Mouse (Mus musculus) forebrain, embryonic 10.5 days (tissue): ENCODE results near the gene Diras2. TPM values are rescaled to one million over a fixed set of nuclear protein-coding genes. Genes with fewer than 3 reads are reported as not detected.

Experiments
- DNase-seq: peaks from one replicate; pipeline ENCODE4 v3.0.0-alpha.2; 2017; ENCODE audit warnings: low spot score; ENCODE audit errors: extremely low spot score
- H3K27ac ChIP-seq: fragments of 300-500 bp; sonication (generic); 2 replicates; pipeline ENCODE4 v1.5.1; 2016; ENCODE audit warnings: mild to moderate bottlenecking
- H3K27me3 ChIP-seq: fragments of 300-500 bp; sonication (generic); 2 replicates; pipeline ENCODE4 v1.6.1; 2016; ENCODE audit warnings: mild to moderate bottlenecking; ENCODE audit not compliant: poor library complexity, severe bottlenecking
- H3K36me3 ChIP-seq: fragments of 300-500 bp; sonication (generic); replicated peaks from 2 replicates; pipeline ENCODE4 v1.6.1; 2016; ENCODE audit warnings: mild to moderate bottlenecking, moderate library complexity
- H3K4me1 ChIP-seq: fragments of 300-500 bp; sonication (generic); 2 replicates; pipeline ENCODE4 v1.6.1; 2016
- H3K4me3 ChIP-seq: fragments of 300-500 bp; sonication (generic); 2 replicates; pipeline ENCODE4 v1.5.1; 2016; ENCODE audit warnings: mild to moderate bottlenecking, moderate library complexity
- H3K9me3 ChIP-seq: fragments of 300-500 bp; sonication (generic); 2 replicates; pipeline ENCODE4 v1.6.1; 2016; ENCODE audit warnings: mild to moderate bottlenecking, moderate library complexity
- WGBS: fragments of 180-500 bp; shearing (Covaris S2); methylation state at CpG from one replicate; pipeline ENCODE4 v1.1.7; 2016; 5-methylcytosine and 5-hydroxymethylcytosine counted together
- polyA plus RNA-seq: library from polyadenylated mRNA; unstranded; fragments of >200 nt; fragmentation: Nextera tagmentation; extraction: Ambion mirVana; gene quantifications from 2 replicates; pipeline ENCODE4 v1.2.1, GENCODE M21; 2016

The Diras2 gene
- polyA plus RNA-seq, 1 experiment from 2014 or later: 0.05 TPM

DNA sequence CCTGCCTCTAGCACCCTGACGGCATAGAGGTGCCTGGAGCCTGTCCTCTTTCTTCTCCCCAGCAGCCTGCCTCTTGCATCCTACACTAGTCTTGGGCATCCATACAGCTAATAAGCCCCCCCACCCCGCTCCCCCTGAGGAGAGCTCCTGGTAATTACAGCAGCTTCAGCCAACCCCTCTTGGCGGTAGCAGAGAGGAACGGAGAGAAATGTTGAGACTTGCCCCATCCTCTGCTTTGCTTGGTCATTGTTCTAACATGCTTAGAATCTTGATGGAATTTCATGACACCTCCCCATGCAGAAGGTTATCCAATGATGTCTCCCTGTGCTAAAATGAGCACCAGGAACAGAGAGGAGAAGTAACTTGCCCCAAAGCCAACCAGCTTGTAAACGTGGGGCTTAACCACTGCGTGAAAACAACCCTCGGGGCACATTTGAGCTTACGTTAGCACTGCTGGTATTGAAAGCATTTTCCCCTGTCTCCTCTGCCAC is 11.0 kb upstream of the Diras2 start:
- H3K27ac ChIP-seq: 0 out of 2 replicates have a peak overlapping the region, but pooled peaks have one; percentile 48
- no peaks in the 10 kb centered on the region for H3K9me3 ChIP-seq
- no peaks in the 10 kb centered on the region for H3K27me3 ChIP-seq
- 75% methylated on average over 8 of the region's 8 CpGs for WGBS
- DNase-seq: no peak
- H3K36me3 ChIP-seq: no peaks in the 10 kb centered on the region
- H3K4me1 ChIP-seq: no peaks in the 10 kb centered on the region
- H3K4me3 ChIP-seq: no peak overlapping the region

DNA sequence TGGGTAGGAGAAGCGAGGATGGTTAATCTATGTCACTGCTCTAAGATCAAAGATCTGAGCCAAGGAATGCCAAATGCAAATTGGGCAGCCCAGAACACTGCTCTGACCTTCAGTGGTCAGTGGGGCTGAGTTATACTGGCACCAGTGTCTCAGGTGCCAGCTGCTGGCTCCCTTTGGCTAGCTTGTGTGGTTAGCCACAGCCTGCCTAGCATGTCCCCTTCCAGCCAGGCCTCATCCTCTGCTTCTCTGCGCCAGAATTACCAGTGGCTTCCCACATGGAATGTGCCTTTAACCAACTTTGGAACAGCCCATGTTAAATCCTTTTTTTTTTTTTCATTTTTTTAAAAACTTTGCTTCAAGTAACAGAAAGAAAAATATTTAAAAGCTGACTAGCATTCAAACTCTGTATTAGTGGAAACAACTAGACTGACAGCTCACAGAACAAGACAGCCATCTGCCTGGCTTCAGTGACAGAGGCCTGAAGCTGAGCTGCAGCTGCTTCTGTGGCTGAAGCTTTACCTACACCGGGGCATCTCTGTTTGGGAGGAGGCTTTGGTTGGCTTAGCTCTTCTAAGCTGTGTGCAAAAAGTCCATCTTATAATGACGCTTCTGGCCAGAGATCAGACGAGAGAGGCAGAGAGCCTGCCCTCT is 10.4 kb upstream of the Diras2 start:
- WGBS: 81% methylated on average over 5 of the region's 5 CpGs
- Histone ChIP-seq H3K4me1 (no peaks in the 10 kb centered on the region), H3K4me3 (no peak overlapping the region), H3K27ac (0 out of 2 replicates have a peak overlapping the region, but pooled peaks have one; percentile 48), H3K36me3 (no peaks in the 10 kb centered on the region), H3K27me3 (no peaks in the 10 kb centered on the region), H3K9me3 (no peaks in the 10 kb centered on the region)
- DNase-seq: no peak

GRCm38 (mm10) chr13:52539461-52539860 is 8.4 kb upstream of the Diras2 start:
- Histone ChIP-seq H3K4me1 (no peaks in the 10 kb centered on the region), H3K4me3 (no peak overlapping the region), H3K36me3 (no peaks in the 10 kb centered on the region), H3K27me3 (peaks cover 5% of the 10 kb centered on the region; the same call in 1 of the 2 replicates), H3K9me3 (no peaks in the 10 kb centered on the region), H3K27ac (no peak overlapping the region)
- 79% methylated on average over 6 of the region's 6 CpGs for WGBS
- DNase-seq: no peak

GRCm38 (mm10) chr13:52538588-52539116 is 7.6 kb upstream of the Diras2 start:
- DNase-seq: no peak
- Histone ChIP-seq H3K9me3 (no peaks in the 10 kb centered on the region), H3K27ac (no peak overlapping the region), H3K36me3 (no peaks in the 10 kb centered on the region), H3K4me3 (no peak overlapping the region), H3K27me3 (peaks cover 13% of the 10 kb centered on the region; the same call in 1 of the 2 replicates), H3K4me1 (no peaks in the 10 kb centered on the region)
- 94% methylated on average over 9 of the region's 9 CpGs for WGBS

DNA sequence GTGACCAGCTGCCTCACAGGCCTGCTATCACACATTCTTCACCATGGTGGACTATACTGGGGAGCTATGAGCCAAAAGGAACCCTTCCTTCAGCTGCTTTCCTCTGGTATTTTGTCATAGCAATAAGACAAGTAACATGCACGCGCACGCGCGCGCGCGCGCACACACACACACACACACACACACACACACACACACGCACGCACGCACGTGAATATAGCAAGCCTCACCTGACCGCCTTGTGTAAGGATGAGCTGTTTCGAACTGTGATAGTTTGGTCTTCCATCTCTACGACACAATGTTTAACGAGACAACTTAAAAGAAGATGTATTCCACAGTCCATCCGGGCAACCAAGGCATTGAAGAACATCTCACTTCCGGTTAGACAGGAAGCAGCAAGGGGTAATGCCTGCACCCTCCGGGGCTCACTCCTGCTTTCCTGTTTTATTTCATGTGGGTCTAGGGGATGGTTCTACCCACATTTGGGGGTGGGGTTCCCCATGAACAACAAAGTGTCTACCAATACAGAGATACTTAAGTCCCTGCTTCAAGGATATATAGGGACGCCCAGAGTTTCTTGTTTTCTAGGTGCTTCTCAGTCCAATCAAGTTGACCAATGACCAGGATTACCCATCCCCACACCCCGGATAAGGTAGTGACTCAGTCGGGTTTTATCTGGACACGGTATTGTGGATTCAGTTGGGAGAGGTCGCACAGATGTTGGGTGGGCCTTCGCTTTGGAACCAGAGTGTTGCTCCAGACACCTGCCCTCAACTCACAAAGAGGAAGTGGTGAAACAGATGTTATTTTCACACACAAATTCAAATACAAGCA is 6.9 kb upstream of the Diras2 start:
- H3K36me3 ChIP-seq: no peaks in the 10 kb centered on the region
- no peak for DNase-seq
- WGBS: 95% methylated on average over 26 of the region's 26 CpGs
- H3K27ac ChIP-seq: no peak overlapping the region
- no peak overlapping the region for H3K4me3 ChIP-seq
- H3K4me1 ChIP-seq: no peaks in the 10 kb centered on the region
- H3K9me3 ChIP-seq: no peaks in the 10 kb centered on the region; the same call in 1 of the 2 replicates
- peaks cover 13% of the 10 kb centered on the region; the same call in 1 of the 2 replicates for H3K27me3 ChIP-seq

- Histone ChIP-seq H3K27ac (no peak overlapping the region), H3K36me3 (no peaks in the 10 kb centered on the region), H3K4me3 (no peak overlapping the region), H3K9me3 (no peaks in the 10 kb centered on the region; the same call in 1 of the 2 replicates), H3K27me3 (peaks cover 24% of the 10 kb centered on the region), H3K4me1 (peaks cover 4% of the 10 kb centered on the region)
- 12% methylated on average over 4 of the region's 4 CpGs for WGBS
- DNase-seq: peak; percentile 65
Measured at GRCm38 (mm10) chr13:52535542-52535941, 4.5 kb upstream of the Diras2 start.

DNA sequence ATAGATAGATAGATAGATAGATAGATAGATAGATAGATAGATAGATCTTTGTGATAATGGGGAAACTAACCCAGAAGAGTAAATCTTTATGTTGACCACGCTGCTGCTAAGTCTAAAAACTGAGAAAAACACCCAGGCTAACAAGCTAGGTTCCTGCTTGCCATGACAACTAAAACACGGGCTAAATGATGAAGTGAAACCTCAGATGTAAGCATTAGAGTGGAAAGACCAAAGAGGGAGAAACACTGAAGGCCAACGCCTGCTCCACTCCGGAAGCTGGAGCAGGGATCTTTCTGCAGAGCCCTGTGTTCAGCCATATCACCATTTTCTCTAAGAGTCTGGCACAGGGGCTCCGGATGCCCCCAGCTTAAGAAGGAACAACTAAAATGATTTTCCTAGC is 2.6 kb upstream of the Diras2 start:
- Histone ChIP-seq H3K9me3 (no peaks in the 10 kb centered on the region; the same call in 1 of the 2 replicates), H3K27ac (no peak overlapping the region)
- WGBS: 83% methylated on average over 5 of the region's 5 CpGs

DNA sequence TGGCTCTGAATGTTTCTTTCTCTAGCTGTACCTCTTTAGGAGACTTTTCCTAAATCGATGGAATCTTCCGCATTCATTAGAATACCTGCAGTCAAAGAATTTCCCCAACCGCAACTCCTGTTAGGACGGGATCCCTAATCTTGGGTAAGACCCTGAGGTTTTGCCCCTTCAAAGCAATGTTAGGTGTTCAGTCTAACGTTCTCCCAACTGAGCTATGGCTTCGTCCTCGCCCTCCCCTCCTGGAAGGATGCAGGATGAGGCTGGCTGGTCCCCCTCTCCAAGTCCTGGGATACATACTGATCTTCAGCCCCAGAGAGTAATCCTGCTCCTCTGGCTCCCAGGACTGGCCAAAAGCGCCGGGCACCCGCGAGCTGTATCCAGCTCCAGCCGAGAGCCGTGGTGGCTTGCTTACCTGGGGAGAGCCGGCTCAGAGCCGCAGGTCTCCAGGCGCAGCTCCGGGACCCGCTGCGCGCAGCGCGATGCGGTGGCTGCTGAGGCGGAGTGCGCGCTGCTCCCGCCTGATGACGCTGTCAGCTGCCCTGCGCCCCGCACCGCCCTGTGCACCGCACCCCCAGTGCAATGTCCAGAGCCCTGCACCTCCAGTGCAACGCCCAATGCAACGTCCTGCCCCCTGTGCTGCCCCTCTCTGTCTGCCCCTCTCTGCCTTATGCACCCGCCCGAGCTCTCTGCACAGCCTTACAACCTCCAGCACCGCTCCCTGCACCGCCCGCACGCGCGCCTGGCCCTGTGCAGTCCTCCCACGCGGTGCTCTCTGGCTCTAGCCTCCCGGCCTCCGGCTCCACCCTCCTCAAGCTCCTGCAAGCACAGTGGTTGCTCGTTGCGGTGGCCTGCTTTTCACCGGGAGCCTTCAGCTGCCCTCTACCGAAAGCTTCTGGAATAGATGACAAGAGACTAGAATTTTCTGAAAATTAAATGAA is 802 bp downstream of the Diras2 start:
- peaks cover 12% of the 10 kb centered on the region for H3K4me1 ChIP-seq
- peaks cover 53% of the 10 kb centered on the region for H3K27me3 ChIP-seq
- 2% methylated on average over 50 of the region's 50 CpGs for WGBS
- peak; percentile 76 for DNase-seq
- H3K9me3 ChIP-seq: no peaks in the 10 kb centered on the region; the same call in 1 of the 2 replicates
- H3K36me3 ChIP-seq: no peaks in the 10 kb centered on the region
- H3K27ac ChIP-seq: peak overlapping the region; percentile 73
- peak overlapping the region; percentile 64 for H3K4me3 ChIP-seq

More for the DNA sequence above, 2.6 kb upstream of the Diras2 start:
- Histone ChIP-seq H3K4me1 (peaks cover 12% of the 10 kb centered on the region), H3K4me3 (no peak overlapping the region), H3K27me3 (peaks cover 42% of the 10 kb centered on the region), H3K36me3 (no peaks in the 10 kb centered on the region)
- DNase-seq: no peak

GRCm38 (mm10) chr13:52529188-52529972 is 1.7 kb downstream of the Diras2 start:
- DNase-seq: no peak
- no peaks in the 10 kb centered on the region for H3K36me3 ChIP-seq
- H3K27ac ChIP-seq: no peak overlapping the region
- peaks cover 49% of the 10 kb centered on the region for H3K27me3 ChIP-seq
- no peaks in the 10 kb centered on the region; the same call in 1 of the 2 replicates for H3K9me3 ChIP-seq
- peaks cover 12% of the 10 kb centered on the region for H3K4me1 ChIP-seq
- peak overlapping the region; percentile 64; the same call in 1 of the 2 replicates for H3K4me3 ChIP-seq
- 62% methylated on average over 13 of the region's 13 CpGs for WGBS

DNA sequence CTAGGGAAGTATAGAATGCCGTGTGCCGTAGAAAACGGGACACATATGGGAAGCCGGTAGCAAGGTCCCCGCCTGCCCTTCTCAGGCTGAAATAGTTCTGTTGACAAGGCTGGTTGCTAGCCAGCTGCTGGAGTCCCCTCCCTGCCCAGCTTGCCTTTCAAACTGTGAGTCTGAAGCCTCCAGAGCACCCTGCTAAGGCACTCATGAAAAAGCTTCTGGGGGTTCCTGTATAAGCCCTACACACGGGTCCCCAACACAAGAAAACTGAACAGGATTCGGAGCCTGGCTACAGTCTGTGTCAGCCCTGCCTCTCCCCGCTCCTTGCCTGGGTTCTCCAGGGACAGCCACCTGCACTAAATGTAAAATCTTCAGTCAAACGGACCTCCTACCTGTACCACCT is 2.3 kb downstream of the Diras2 start:
- 73% methylated on average over 9 of the region's 9 CpGs for WGBS
- H3K9me3 ChIP-seq: no peaks in the 10 kb centered on the region; the same call in 1 of the 2 replicates
- H3K4me1 ChIP-seq: peaks cover 12% of the 10 kb centered on the region
- H3K4me3 ChIP-seq: no peak overlapping the region
- no peaks in the 10 kb centered on the region for H3K36me3 ChIP-seq
- no peak overlapping the region for H3K27ac ChIP-seq
- DNase-seq: no peak
- H3K27me3 ChIP-seq: peaks cover 43% of the 10 kb centered on the region

DNA sequence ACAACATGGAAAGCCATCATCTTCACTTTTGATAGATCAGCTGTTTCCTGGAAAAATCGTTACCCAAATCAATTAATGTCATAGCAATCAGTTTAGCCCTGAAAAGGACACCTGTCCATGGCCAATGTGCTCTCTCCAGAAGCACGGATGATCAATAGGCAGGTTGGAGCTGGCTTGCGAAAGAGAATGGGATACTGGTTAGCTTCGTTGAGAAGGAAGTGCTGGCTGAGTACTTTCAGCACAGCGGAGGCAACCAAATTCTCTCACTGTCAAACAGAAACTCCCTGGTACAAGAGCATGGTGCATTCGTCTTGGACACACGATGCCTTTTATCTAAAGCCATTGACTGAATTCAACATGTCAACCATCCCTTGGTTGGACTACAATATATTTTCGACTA is 2.8 kb downstream of the Diras2 start:
- Histone ChIP-seq H3K9me3 (no peaks in the 10 kb centered on the region; the same call in 1 of the 2 replicates), H3K4me3 (no peak overlapping the region), H3K27me3 (peaks cover 41% of the 10 kb centered on the region), H3K4me1 (peaks cover 12% of the 10 kb centered on the region), H3K27ac (no peak overlapping the region), H3K36me3 (no peaks in the 10 kb centered on the region)
- no peak for DNase-seq
- 83% methylated on average over 8 of the region's 8 CpGs for WGBS
